Mouse (Mus musculus) embryonic fibroblast, embryonic 13.5 days (primary cell): ENCODE data around the gene Dnajc1.

Experiments
- CTCF ChIP-seq: IDR thresholded peaks from 2 replicates; pipeline ENCODE4 v1.5.1; 2011; ENCODE audit warnings: mild to moderate bottlenecking, control low read depth, low read length, moderate library complexity, borderline replicate concordance; ENCODE audit not compliant: insufficient read depth
- POLR2A ChIP-seq: IDR thresholded peaks from 2 replicates; pipeline ENCODE4 v1.6.1; 2011; ENCODE audit warnings: low read depth, mild to moderate bottlenecking, control low read depth, low read length, moderate library complexity

GRCm38 (mm10) chr2:18169174-18169948, 223.3 kb downstream of the Dnajc1 start:
- TF ChIP-seq CTCF, result no peak
- TF ChIP-seq POLR2A, result no peak
